Mouse (Mus musculus) heart, embryonic 14.5 days (tissue): ENCODE results near the gene Gnb1. TPM values are rescaled to one million over a fixed set of nuclear protein-coding genes. Genes with fewer than 3 reads are reported as not detected.
A peak's percentile ranks its signal among the peaks of the same experiment; 100 is the strongest.

ENCODE experiments used
- ATAC-seq: fragments of 200-750 bp; cut with Nextera tagmentation; 2 replicates; pipeline ENCODE4 v1.8.0; 2017; ENCODE audit warnings: low read depth, moderate TSS enrichment; ENCODE audit not compliant: insufficient number of reproducible peaks, insufficient read depth, low FRiP score
- H3K27ac ChIP-seq, 2 experiments: fragments of 200-500 bp in 1 of 2; fragments of 300-500 bp in 1 of 2; sonication (generic) in 1 of 2; replicated peaks in 1 of 2; 2 replicates each; pipeline ENCODE4 v1.5.1; 2012 to 2014; ENCODE audit warnings: low read depth in 2 of 2, low read length in 2 of 2, control low read depth in 1 of 2, mild to moderate bottlenecking in 1 of 2, mixed read lengths in 1 of 2; ENCODE audit not compliant: control insufficient read depth in 1 of 2, insufficient read depth in 1 of 2
- H3K27me3 ChIP-seq: fragments of 300-500 bp; sonication (generic); 2 replicates; pipeline ENCODE4 v1.6.1; 2014; ENCODE audit warnings: mild to moderate bottlenecking, low read length, control low read depth; ENCODE audit not compliant: control insufficient read depth, insufficient read depth
- H3K36me3 ChIP-seq: fragments of 300-500 bp; sonication (generic); 2 replicates; pipeline ENCODE4 v1.6.1; 2014; ENCODE audit warnings: mild to moderate bottlenecking, control low read depth, low read length, mixed read lengths; ENCODE audit not compliant: control insufficient read depth, insufficient read depth
- H3K4me1 ChIP-seq, 2 experiments: fragments of 200-500 bp in 1 of 2; fragments of 300-500 bp in 1 of 2; sonication (generic) in 1 of 2; 2 replicates each; pipeline ENCODE4 v1.6.1; 2012 to 2014; ENCODE audit warnings: low read length in 2 of 2, control low read depth in 1 of 2, mixed read lengths in 1 of 2; ENCODE audit not compliant: control insufficient read depth in 2 of 2, insufficient read depth in 2 of 2
- H3K4me2 ChIP-seq: fragments of 300-500 bp; sonication (generic); 2 replicates; pipeline ENCODE4 v1.6.1; 2014; ENCODE audit warnings: mild to moderate bottlenecking, low read length
- H3K4me3 ChIP-seq, 2 experiments: fragments of 200-500 bp in 1 of 2; fragments of 300-500 bp in 1 of 2; sonication (generic) in 1 of 2; 2 replicates each; pipeline ENCODE4 v1.5.1; 2012 to 2014; ENCODE audit warnings: low read length in 2 of 2, mild to moderate bottlenecking in 2 of 2, control low read depth in 1 of 2, low read depth in 1 of 2, moderate library complexity in 1 of 2; ENCODE audit not compliant: control insufficient read depth in 1 of 2, insufficient read depth in 1 of 2
- H3K9ac ChIP-seq: fragments of 300-500 bp; sonication (generic); 2 replicates; pipeline ENCODE4 v1.6.1; 2014; ENCODE audit warnings: mild to moderate bottlenecking, low read length
- H3K9me3 ChIP-seq: fragments of 300-500 bp; sonication (generic); 2 replicates; pipeline ENCODE4 v1.6.1; 2016; ENCODE audit warnings: low read length, control low read depth; ENCODE audit not compliant: control insufficient read depth
- WGBS: fragments of 180-500 bp; shearing (Covaris S2); extraction: QIAGEN DNeasy Blood & Tissue Kit; methylation state at CpG from one replicate; pipeline ENCODE4 v1.1.7; 2014; 5-methylcytosine and 5-hydroxymethylcytosine counted together
- polyA plus RNA-seq: library from polyadenylated mRNA; unstranded; fragments of >200 nt; fragmentation: Nextera tagmentation; extraction: Ambion mirVana; gene quantifications from 2 replicates; pipeline ENCODE4 v1.2.1, GENCODE M21; 2014

Gnb1 gene
- polyA plus RNA-seq, 1 experiment from 2014 or later, result 396 TPM

DNA sequence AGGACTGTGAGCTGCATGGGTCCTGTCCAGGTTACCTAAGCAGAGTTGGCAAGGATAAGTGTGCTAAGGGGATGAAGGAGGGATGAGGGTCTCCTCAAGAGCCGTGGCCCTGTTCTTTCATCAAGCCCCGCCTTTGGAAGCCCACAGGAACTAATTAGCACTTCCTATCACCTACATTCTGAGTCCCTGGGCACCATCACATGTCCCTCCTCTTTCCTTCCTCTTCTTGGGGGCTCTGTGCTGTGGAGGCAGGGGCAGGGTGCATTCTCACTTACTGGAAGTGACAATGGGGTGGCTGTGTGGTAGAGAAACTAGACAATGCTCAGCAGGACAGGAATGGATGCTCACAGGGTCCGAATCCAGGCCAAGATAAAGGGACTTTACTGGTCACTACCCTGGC lies 3.4 kb upstream of the Gnb1 start:
- H3K9ac ChIP-seq, result peak overlapping the region; percentile 65; the same call in 1 of the 2 replicates

DNA sequence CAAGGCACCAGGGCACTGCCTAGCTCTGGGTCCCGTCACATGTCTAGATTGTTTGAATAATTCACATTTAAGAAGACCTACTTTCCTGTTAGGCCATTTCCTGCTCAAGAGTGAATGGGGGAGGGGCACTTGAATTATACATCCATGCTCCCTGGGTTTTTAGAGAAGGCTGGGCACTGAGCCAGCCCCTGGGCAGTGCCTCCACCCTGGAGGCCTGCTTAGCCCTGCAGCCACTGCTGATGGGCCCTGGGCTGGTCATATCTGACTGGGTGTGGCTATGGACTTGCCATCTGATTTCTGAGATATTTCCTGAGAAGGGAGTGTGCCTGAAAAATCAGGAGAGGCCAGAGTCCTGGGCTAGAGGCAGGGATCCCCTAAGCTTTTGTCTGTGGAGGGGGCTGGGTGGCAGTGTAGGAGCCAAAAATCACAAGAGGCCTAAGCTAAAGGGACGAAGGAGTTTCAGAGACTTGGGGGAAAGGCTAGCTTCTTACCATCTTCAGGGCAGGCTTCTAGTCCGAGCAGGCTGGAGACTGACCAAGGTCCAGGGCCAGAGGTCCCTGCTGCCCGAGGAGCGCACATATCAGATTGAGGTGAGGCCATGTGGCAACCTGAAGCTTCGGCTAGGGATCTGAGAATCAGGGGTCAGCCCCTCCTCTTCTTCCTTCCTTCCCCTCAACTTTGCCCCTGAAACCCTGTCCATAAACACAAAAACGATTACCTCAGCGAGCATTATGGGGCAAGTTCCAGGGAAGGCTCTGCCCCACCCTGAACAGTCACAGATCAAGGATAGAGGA lies 2.7 kb upstream of the Gnb1 start:
- peak; percentile 76 for ATAC-seq
- 46% methylated on average over 8 of the region's 8 CpGs for WGBS
- Histone ChIP-seq H3K36me3 (no peaks in the 10 kb centered on the region), H3K4me2 (peak overlapping the region; percentile 29), H3K9me3 (no peaks in the 10 kb centered on the region), H3K27me3 (no peaks in the 10 kb centered on the region), H3K4me3 (no peak overlapping the region), H3K27ac (peak overlapping the region; percentile 68 to 91), H3K9ac (peak overlapping the region; percentile 65), H3K4me1 (peaks cover 32 to 47% of the 10 kb centered on the region in 2 experiments)

More for the DNA sequence above, 3.4 kb upstream of the Gnb1 start:
- ATAC-seq, result no peak
- no peaks in the 10 kb centered on the region for H3K27me3 ChIP-seq
- no peak overlapping the region for H3K4me3 ChIP-seq
- H3K27ac ChIP-seq, result peak overlapping the region; percentile 68 to 91
- 24% methylated on average over 3 of the region's 3 CpGs for WGBS
- H3K4me1 ChIP-seq, result peaks cover 32 to 40% of the 10 kb centered on the region in 2 experiments
- no peaks in the 10 kb centered on the region for H3K9me3 ChIP-seq
- 0 out of 2 replicates have a peak overlapping the region, but pooled peaks have one; percentile 29 for H3K4me2 ChIP-seq
- H3K36me3 ChIP-seq, result no peaks in the 10 kb centered on the region

DNA sequence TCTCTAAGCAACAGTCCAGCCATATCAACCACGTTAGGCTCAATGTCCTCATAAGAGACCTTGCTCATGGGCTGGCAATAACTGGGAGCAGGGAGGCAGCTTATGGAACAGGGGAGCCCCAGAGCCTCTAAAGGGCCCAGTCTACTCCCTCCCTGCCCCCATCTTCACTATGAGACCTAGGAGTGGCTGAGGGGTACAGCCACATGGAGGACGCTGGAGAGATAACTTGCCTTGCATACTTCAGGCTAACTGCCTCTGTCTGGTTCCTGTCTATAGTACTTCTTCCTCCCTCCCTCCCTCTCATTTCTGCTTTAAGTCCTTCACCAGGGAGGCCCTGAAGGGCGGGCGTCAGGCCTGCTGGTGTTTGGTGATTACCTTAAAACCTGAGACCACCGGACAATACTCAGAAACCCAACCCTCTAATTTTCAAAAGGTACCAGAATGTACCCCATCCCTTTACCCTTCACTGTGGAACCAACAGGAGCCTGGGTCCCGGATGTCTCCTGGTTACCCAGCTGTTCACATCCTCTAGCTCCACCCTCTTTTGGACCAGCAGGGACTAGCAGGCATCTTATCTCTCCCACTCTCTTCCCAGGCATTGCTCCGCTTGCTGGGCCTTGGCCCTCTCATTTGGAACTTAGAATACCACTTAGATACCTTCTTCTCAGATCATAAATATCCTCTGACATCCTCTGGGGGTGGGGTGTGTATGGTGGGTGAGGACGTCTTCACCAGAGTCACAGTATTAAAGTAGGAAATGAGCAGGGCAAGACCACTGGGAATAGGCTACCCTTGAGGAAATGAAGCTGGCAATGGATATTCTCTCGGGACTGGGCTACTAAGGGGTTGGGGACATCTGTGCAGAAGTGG lies 1.8 kb upstream of the Gnb1 start:
- H3K27me3 ChIP-seq, result no peaks in the 10 kb centered on the region
- peak overlapping the region; percentile 68 to 91 for H3K27ac ChIP-seq
- no peak for ATAC-seq
- peak overlapping the region; percentile 65 for H3K9ac ChIP-seq
- peaks cover 32 to 56% of the 10 kb centered on the region in 2 experiments for H3K4me1 ChIP-seq
- no peaks in the 10 kb centered on the region for H3K9me3 ChIP-seq
- H3K4me2 ChIP-seq, result peak overlapping the region; percentile 29; the same call in 1 of the 2 replicates
- H3K4me3 ChIP-seq, result no peak overlapping the region
- H3K36me3 ChIP-seq, result no peaks in the 10 kb centered on the region
- 55% methylated on average over 9 of the region's 9 CpGs for WGBS

DNA sequence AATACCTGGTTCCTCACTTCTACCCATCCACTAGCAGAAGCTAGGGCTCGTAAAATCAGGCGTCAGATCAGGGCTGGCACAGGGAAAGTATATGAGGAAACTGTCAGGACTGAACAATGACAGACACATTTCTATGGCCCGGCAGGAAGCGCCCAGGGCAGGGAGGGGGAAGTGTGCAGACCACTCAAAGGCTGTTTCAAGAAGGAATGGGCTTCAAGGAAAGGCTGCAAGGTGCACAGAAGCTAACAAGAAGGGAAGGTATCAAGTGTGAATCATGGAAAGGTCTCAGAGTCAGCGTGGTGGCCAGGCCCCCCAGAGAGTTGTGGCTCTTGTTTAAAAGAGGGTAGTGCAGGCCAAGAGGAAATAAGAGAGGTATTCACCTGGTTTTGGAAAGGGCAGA lies 705 bp upstream of the Gnb1 start:
- no peak for ATAC-seq
- peaks cover 33 to 62% of the 10 kb centered on the region in 2 experiments for H3K4me1 ChIP-seq
- peak overlapping the region; percentile 100 for H3K9ac ChIP-seq
- H3K4me2 ChIP-seq, result peak overlapping the region; percentile 88
- peak overlapping the region; percentile 71 to 88 for H3K27ac ChIP-seq
- H3K27me3 ChIP-seq, result no peaks in the 10 kb centered on the region
- WGBS, result 30% methylated on average over 5 of the region's 5 CpGs
- no peaks in the 10 kb centered on the region for H3K9me3 ChIP-seq
- no peaks in the 10 kb centered on the region for H3K36me3 ChIP-seq
- H3K4me3 ChIP-seq, result peak overlapping the region; percentile 77 to 91

DNA sequence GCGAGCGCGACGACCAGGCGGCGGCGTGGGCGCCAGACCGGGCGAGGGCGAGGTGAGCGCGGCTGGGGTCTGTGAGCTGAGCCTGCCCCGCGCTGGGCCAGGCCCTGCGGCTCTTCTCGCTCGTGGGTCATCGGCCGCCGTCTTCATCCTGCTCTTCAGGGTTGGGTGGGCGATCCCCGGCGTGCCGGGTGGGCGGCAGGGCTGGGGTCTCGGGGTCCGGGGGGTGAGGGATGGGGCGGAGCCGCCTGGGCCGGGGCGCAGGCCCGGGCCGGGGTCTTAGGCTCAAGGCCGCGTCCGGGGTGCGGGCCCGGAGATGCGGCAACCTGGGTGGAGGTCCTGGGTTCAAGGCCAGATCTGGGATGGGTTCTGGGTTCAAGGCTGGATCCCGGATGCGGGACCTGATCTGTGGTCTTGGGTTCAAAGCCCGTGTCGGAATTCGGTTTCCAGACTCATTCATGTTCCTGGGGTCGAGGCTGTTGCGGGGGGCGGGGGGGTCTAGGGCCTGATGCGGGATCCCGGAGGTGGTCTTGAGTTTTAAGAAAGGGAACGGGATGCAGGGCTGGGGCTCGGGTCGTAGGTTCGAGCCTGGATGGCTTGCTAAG lies 469 bp downstream of the Gnb1 start:
- Histone ChIP-seq H3K4me3 (peak overlapping the region; percentile 91 to 96), H3K9me3 (no peaks in the 10 kb centered on the region), H3K9ac (peak overlapping the region; percentile 100), H3K4me2 (peak overlapping the region; percentile 88), H3K4me1 (peaks cover 33 to 62% of the 10 kb centered on the region in 2 experiments), H3K27ac (peak overlapping the region; percentile 85 to 88), H3K27me3 (no peaks in the 10 kb centered on the region), H3K36me3 (no peaks in the 10 kb centered on the region)
- 1% methylated on average over 41 of the region's 54 CpGs for WGBS
- peak; percentile 31 for ATAC-seq

DNA sequence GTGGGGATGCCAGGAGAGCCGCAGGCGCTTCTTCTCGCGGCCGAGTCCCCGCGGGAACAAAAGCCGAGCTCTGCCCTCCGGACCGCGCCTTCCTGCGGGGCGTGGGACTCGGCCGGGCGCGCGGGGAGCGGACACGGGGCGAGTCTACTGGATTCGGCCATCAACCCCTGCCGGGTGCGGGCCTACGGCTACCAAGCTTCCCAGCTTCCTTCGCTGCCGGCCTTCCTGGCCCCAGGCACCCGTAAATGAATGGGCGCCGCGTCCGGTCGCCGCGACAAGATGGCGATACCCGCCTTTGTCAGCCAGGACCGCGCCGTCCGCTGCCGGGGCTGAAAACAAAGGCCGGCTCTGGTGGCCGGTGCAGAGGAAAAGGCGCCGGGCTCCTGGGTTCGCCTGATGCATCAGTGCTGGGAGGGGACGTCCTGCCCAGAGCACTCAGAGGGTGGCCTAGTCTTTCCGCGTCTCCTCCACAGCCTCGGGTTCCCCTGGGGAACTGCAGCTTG lies 1.0 kb downstream of the Gnb1 start:
- H3K4me2 ChIP-seq, result peak overlapping the region; percentile 88
- H3K36me3 ChIP-seq, result no peaks in the 10 kb centered on the region
- peak overlapping the region; percentile 91 to 96 for H3K4me3 ChIP-seq
- ATAC-seq, result no peak
- H3K27ac ChIP-seq, result peak overlapping the region; percentile 85 to 88
- WGBS, result under 1% methylated on average over 51 of the region's 51 CpGs
- no peaks in the 10 kb centered on the region for H3K9me3 ChIP-seq
- H3K4me1 ChIP-seq, result peaks cover 31 to 59% of the 10 kb centered on the region in 2 experiments
- H3K9ac ChIP-seq, result peak overlapping the region; percentile 100
- no peaks in the 10 kb centered on the region for H3K27me3 ChIP-seq

DNA sequence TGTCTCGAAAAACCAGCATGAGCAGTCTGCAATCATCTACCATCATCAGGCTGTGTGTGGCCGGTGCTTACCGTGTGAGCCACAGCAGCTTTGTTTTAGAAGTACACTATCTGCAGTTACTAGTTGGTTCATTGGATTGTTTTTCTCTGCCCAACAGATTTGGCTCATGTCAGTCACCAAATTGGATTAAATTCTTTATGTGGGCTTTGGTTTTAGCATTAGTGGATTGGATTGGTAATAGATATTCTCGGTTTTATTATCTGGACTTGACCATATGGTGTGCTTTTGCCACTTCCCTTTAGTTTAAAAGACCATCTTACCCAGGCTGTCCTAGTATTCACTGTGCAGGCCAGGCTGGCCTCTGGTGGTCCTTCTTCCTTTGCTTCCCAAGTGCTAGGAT lies 3.7 kb downstream of the Gnb1 start:
- Histone ChIP-seq H3K4me3 (no peak overlapping the region), H3K27ac (no peak overlapping the region), H3K9ac (no peak overlapping the region), H3K4me2 (no peak overlapping the region), H3K4me1 (peaks cover 8 to 33% of the 10 kb centered on the region in 2 experiments), H3K27me3 (no peaks in the 10 kb centered on the region), H3K36me3 (no peaks in the 10 kb centered on the region), H3K9me3 (no peaks in the 10 kb centered on the region)
- 64% methylated on average over 4 of the region's 4 CpGs for WGBS
- ATAC-seq, result no peak
